ENCODE assay signal across 17 mouse cellular contexts in the genomic region with DNA sequence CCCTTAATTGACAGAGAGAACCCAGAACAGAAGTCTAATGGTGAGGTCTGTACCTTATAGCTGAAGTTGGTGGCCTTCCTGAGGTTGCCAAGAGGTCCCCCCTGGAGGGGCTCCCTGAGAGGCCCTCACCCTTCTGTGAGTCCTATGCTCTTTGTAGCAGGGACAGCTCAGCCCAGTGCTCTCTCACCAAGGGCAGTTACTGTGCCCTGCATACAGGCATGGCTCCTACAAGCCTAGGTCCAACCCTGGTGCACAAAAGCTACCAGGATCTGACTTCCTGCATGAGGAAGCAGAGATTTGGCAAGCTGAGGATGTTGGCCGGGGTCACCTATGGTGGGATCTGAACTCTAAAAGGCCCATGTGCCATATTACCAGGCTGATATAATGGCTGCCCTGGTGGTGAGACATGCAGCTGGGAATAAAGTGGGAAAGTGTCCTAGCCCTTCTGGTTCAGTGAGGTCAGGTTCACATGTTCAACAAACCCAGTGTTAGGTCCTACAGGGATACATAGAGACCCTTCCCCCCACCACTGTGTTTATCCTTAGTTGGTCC.
DNase-seq lines count a peak whose midpoint lies in the region; ATAC-seq and TF ChIP-seq lines count a peak whose summit lies in the region.
"Had no signal": no experiment of that assay in that cellular context is flagged by ENCODE, and none has a peak within 500 bp of the region (broad histone marks: within the 10 kb centered on the region; RNA-seq: fewer than 3 reads in every experiment).

No protein-coding gene starts in this region.

- H3K36me3 ChIP-seq in forebrain, embryonic 12.5 days (replicated peaks) = no peaks in the 10 kb centered on the region
- no peaks in the 10 kb centered on the region for H3K36me3 ChIP-seq in forebrain, embryonic 10.5 days (replicated peaks)
- no peaks in the 10 kb centered on the region for H3K36me3 ChIP-seq in neural tube, embryonic 13.5 days
- no peaks in the 10 kb centered on the region for H3K36me3 ChIP-seq in neural tube, embryonic 15.5 days
- no peaks in the 10 kb centered on the region for H3K36me3 ChIP-seq in forebrain, postnatal 0 days (ENCODE audit: insufficient read depth)
- H3K36me3 ChIP-seq: embryonic facial prominence, embryonic 15.5 days; heart, embryonic 15.5 days; limb, embryonic 15.5 days had no signal

- TF ChIP-seq CTCF in forebrain, postnatal 0 days (IDR thresholded peaks at IDR 0.05; ENCODE audit: low read depth) = no peak

- no peaks in the 10 kb centered on the region for H3K9me3 ChIP-seq in forebrain, embryonic 12.5 days
- no peaks in the 10 kb centered on the region for H3K9me3 ChIP-seq in forebrain, embryonic 10.5 days
- H3K9me3 ChIP-seq in neural tube, embryonic 13.5 days = no peaks in the 10 kb centered on the region
- H3K9me3 ChIP-seq in neural tube, embryonic 15.5 days (replicated peaks) = no peaks in the 10 kb centered on the region
- no peaks in the 10 kb centered on the region for H3K9me3 ChIP-seq in forebrain, postnatal 0 days (ENCODE audit: low read length)
- H3K9me3 ChIP-seq: embryonic facial prominence, embryonic 15.5 days; heart, embryonic 15.5 days; limb, embryonic 15.5 days had no signal

- no peak for DNase-seq in forebrain, embryonic 10.5 days (ENCODE audit: extremely low spot score, low spot score)
- no peak for DNase-seq in forebrain, postnatal 0 days
- no peak for DNase-seq in gastrocnemius, adult 8-10 months (ENCODE audit: low spot score in 2 of 2)
- DNase-seq in thymus, postnatal 0 days (ENCODE audit: low spot score) = no peak
- DNase-seq: gastrocnemius, postnatal 14 days; heart, postnatal 4 days; kidney, postnatal 36 days; thymus, postnatal 14 days had no signal

- peak overlapping the region; percentile 56; the same call in 1 of the 2 replicates for H3K27ac ChIP-seq in forebrain, embryonic 12.5 days
- H3K27ac ChIP-seq in forebrain, embryonic 10.5 days = no peak overlapping the region
- peak overlapping the region; percentile 67 for H3K27ac ChIP-seq in neural tube, embryonic 13.5 days (replicated peaks)
- no peak overlapping the region for H3K27ac ChIP-seq in neural tube, embryonic 15.5 days (replicated peaks)
- peak overlapping the region; percentile 81 for H3K27ac ChIP-seq in forebrain, postnatal 0 days (ENCODE audit: low read depth, low read length)
- H3K27ac ChIP-seq: embryonic facial prominence, embryonic 15.5 days; heart, embryonic 15.5 days; limb, embryonic 15.5 days had no signal

- no peak for ATAC-seq in forebrain, embryonic 12.5 days (ENCODE audit: low FRiP score)
- no peak for ATAC-seq in neural tube, embryonic 13.5 days (ENCODE audit: low read depth)
- no peak for ATAC-seq in neural tube, embryonic 15.5 days (ENCODE audit: low FRiP score)
- ATAC-seq in forebrain, postnatal 0 days = no peak
- ATAC-seq: intestine, embryonic 16.5 days; lung, postnatal 0 days had no signal

- H3K4me1 ChIP-seq in forebrain, embryonic 12.5 days = peaks cover 23% of the 10 kb centered on the region
- H3K4me1 ChIP-seq in forebrain, embryonic 10.5 days = peaks cover 10% of the 10 kb centered on the region
- H3K4me1 ChIP-seq in neural tube, embryonic 13.5 days (replicated peaks) = peaks cover 76% of the 10 kb centered on the region
- H3K4me1 ChIP-seq in neural tube, embryonic 15.5 days = peaks cover 41% of the 10 kb centered on the region
- peaks cover 39% of the 10 kb centered on the region for H3K4me1 ChIP-seq in forebrain, postnatal 0 days (ENCODE audit: insufficient read depth)
- H3K4me1 ChIP-seq: embryonic facial prominence, embryonic 15.5 days; heart, embryonic 15.5 days; limb, embryonic 15.5 days had no signal

- H3K9ac ChIP-seq in forebrain, embryonic 12.5 days = no peak overlapping the region
- H3K9ac ChIP-seq in neural tube, embryonic 13.5 days = no peak overlapping the region
- no peak overlapping the region for H3K9ac ChIP-seq in neural tube, embryonic 15.5 days (replicated peaks)
- no peak overlapping the region for H3K9ac ChIP-seq in forebrain, postnatal 0 days
- H3K9ac ChIP-seq: embryonic facial prominence, embryonic 15.5 days; heart, embryonic 15.5 days; limb, embryonic 15.5 days had no signal

- WGBS in forebrain, embryonic 12.5 days = 97% methylated on average over 1 of the region's 1 CpGs
- 95% methylated on average over 1 of the region's 1 CpGs for WGBS in forebrain, embryonic 10.5 days
- 90% methylated on average over 1 of the region's 1 CpGs for WGBS in neural tube, embryonic 13.5 days
- WGBS in neural tube, embryonic 15.5 days = 79% methylated on average over 1 of the region's 1 CpGs
- WGBS in forebrain, postnatal 0 days = 69% methylated on average over 1 of the region's 1 CpGs

- H3K4me3 ChIP-seq in forebrain, embryonic 12.5 days (replicated peaks) = no peak overlapping the region
- no peak overlapping the region for H3K4me3 ChIP-seq in forebrain, embryonic 10.5 days
- no peak overlapping the region for H3K4me3 ChIP-seq in neural tube, embryonic 13.5 days
- H3K4me3 ChIP-seq in neural tube, embryonic 15.5 days (replicated peaks) = no peak overlapping the region
- H3K4me3 ChIP-seq in forebrain, postnatal 0 days (ENCODE audit: low read depth, low read length) = no peak overlapping the region
- H3K4me3 ChIP-seq: embryonic facial prominence, embryonic 15.5 days; heart, embryonic 15.5 days; limb, embryonic 15.5 days had no signal

- H3K27me3 ChIP-seq in forebrain, embryonic 12.5 days = no peaks in the 10 kb centered on the region
- no peaks in the 10 kb centered on the region for H3K27me3 ChIP-seq in forebrain, embryonic 10.5 days (ENCODE audit: poor library complexity, severe bottlenecking)
- H3K27me3 ChIP-seq in neural tube, embryonic 13.5 days = no peaks in the 10 kb centered on the region
- no peaks in the 10 kb centered on the region for H3K27me3 ChIP-seq in neural tube, embryonic 15.5 days (replicated peaks)
- no peaks in the 10 kb centered on the region for H3K27me3 ChIP-seq in forebrain, postnatal 0 days (ENCODE audit: insufficient read depth, low read length)
- H3K27me3 ChIP-seq: embryonic facial prominence, embryonic 15.5 days; limb, embryonic 15.5 days had no signal

- no peak overlapping the region for H3K4me2 ChIP-seq in forebrain, embryonic 12.5 days
- H3K4me2 ChIP-seq in neural tube, embryonic 13.5 days = no peak overlapping the region
- no peak overlapping the region for H3K4me2 ChIP-seq in neural tube, embryonic 15.5 days
- H3K4me2 ChIP-seq in forebrain, postnatal 0 days (ENCODE audit: low read depth) = no peak overlapping the region
- H3K4me2 ChIP-seq: embryonic facial prominence, embryonic 15.5 days; heart, embryonic 15.5 days; limb, embryonic 15.5 days; midbrain, embryonic 11.5 days had no signal

Comparison
In these comparisons a context has a peak if more than half of its experiments do, and no peak if none do; other contexts are left out.
1. H3K27ac ChIP-seq: peak in forebrain, embryonic 12.5 days (single experiment), neural tube, embryonic 13.5 days (single experiment) and forebrain, postnatal 0 days (single experiment); none in forebrain, embryonic 10.5 days (single experiment) and neural tube, embryonic 15.5 days (single experiment).